Mouse (Mus musculus): Measurements from ENCODE around the gene Ap2a1. TPM values are rescaled to one million over a fixed set of nuclear protein-coding genes. Genes with fewer than 3 reads are reported as not detected.
A peak's percentile ranks its signal among the peaks of the same experiment; 100 is the strongest.

Ap2a1 gene
- 85.1 and 86.5 TPM in 2 replicates for polyA plus RNA-seq (2016; fragmentation: Nextera tagmentation; extraction: Ambion mirVana)

DNA sequence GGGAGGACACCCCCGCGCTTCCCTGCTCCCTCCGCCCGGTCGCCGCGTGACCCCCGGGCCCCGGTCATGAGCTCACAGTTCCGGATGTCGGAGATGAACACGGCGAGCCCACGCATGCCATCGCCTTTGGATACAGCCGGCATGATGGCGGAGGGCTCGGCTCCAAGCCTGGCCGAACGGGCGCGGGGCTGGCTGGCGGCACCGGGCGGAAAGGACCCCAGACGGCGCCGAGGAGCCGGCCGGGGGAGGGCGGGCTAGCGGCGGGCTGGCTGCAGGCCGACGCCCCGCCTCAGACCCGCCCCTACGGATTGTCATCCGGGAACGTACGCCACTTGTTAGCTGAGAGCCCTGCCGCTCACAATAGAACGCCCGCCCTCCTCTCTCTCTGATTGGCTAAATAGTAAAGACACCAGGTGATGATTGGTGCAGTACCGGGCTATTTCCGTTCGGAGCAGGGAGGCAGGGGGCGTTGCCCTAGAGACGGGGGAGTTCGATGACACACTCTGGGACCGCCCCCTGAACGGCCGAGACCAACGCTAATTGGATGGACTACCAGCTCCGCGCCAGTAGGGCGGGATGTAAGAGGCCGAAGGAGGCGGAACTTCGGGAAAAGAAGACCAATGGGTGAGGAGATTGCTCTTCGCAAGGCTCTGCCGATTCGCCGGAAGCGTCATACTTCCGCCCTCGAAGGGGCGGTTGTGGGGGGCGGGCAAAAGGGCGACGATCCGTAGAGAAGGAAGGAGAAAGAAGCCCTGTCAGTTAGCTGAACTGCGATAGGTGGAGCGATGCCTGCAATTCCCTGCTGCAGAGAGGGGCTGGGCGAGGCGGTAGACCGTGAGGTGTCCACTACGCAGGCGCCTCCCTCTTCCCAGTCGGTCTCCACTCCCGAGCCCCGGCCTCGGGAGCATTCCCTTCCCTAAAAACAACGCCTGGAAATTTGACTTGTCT, at the start of gene Ap2a1:
TSS of gene Ap2a1 (minus strand) at position 293 of the 948 bp plus-strand sequence.
- peak within 1 kb of the TSS; percentile 84 for H3K4me2 ChIP-seq
- H3K36me3 ChIP-seq = peaks cover 28% of the 10 kb centered on the region
- no peaks in the 10 kb centered on the region for H3K27me3 ChIP-seq (replicated peaks)
- H3K9me3 ChIP-seq (replicated peaks) = no peaks in the 10 kb centered on the region
- H3K9ac ChIP-seq = peak within 1 kb of the TSS; percentile 97
- peak within 1 kb of the TSS; percentile 98 for H3K27ac ChIP-seq
- H3K4me3 ChIP-seq = peak within 1 kb of the TSS; percentile 100
- WGBS (ENCODE audit: insufficient replicate concordance) = under 1% methylated on average over 84 of the region's 84 CpGs
- ATAC-seq = peak; percentile 96
- H3K4me1 ChIP-seq = peaks cover 48% of the 10 kb centered on the region

DNA sequence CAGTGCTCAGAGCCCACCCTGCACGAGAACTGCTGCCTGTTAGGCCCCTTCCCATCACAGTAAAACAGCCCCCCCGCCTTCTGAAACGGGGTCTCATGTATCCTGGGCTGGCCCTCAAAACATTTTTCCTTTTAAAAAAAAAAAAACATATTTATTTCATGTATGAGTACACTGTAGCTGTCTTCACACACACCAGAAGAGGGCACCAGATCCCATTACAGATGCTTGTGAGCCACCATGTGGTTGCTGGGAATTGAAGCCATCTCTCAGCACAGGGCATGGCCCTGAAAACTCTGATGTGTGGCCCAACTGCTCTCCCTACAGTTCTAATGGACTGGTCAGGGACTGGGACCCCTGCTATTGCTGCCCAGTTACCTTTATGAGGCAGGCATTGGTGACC, 49.0 kb upstream of the Ap2a1 start:
- Histone ChIP-seq H3K27me3 (replicated peaks) (no peaks in the 10 kb centered on the region), H3K9ac (no peak overlapping the region), H3K27ac (no peak overlapping the region), H3K4me2 (no peak overlapping the region), H3K9me3 (replicated peaks) (no peaks in the 10 kb centered on the region), H3K36me3 (peaks cover 82% of the 10 kb centered on the region), H3K4me1 (peaks cover 31% of the 10 kb centered on the region), H3K4me3 (no peak overlapping the region)
- WGBS (ENCODE audit: insufficient replicate concordance) = 87% methylated on average over 3 of the region's 3 CpGs
- ATAC-seq = no peak

DNA sequence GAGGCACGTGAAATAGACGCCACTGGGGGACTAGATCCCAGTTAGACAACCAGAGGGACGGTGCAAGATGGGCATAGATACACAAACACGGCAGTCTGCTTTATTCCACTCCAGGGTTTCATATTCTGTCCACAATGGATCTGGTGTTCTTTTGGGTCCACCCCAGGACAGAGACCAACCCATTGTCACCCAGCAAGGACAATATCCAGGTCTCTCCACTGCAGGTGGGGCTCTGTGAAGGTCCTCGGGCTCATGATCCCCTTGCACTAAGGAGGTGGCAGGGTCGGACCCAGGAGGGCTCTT, 45.8 kb upstream of the Ap2a1 start:
- H3K27me3 ChIP-seq (replicated peaks) = 0 out of 2 replicates have a peak, but pooled peaks cover 10% of the 10 kb centered on the region
- H3K4me2 ChIP-seq = peak overlapping the region; percentile 68
- H3K27ac ChIP-seq = peak overlapping the region; percentile 59
- ATAC-seq = no peak
- peaks cover 46% of the 10 kb centered on the region for H3K4me1 ChIP-seq
- peaks cover 50% of the 10 kb centered on the region for H3K36me3 ChIP-seq
- no peak overlapping the region for H3K9ac ChIP-seq
- 28% methylated on average over 6 of the region's 6 CpGs for WGBS (ENCODE audit: insufficient replicate concordance)
- H3K4me3 ChIP-seq = peak overlapping the region; percentile 40; the same call in 1 of the 2 replicates
- H3K9me3 ChIP-seq (replicated peaks) = no peaks in the 10 kb centered on the region

DNA sequence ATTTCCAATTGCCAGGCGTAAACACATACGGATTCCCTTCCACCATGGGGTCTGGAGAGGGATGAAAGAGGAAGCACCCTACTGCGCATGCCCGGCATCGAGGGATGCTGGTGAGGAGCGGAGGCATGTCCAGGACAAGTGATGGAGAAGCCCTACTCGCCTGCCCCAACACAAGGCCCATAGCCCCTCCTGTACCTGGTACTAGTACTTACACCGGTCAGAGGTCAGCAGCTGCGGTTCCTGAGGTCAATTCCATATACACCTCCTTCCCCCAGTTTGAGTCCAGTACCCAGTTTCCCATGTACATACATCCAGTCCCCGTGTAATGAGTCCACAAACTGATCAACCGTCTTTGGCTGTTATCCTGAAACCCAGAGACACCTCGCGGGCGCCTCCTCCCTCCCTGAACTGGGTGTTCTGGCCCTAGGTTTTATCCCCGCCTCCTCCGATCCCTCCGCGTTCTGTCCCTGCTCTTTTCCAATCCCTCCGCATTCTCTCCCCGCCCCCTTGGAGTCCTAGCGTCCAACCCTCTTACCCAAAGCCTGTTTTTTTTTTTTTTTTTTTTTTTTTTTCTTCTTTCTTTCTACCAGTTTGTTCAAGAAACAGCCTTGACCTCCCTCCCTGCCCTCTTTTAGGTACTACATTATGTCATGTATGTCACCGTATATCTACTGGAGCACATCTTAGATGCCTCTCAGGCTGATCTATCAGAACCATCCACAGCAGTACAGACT, 45.3 kb upstream of the Ap2a1 start, which contains the start of gene Cpt1c:
TSS of gene Cpt1c (minus strand) at position 469 of the 734 bp plus-strand sequence.
- WGBS (ENCODE audit: insufficient replicate concordance) = 7% methylated on average over 22 of the region's 22 CpGs
- H3K27ac ChIP-seq = peak within 1 kb of the TSS; percentile 59
- 0 out of 2 replicates have a peak, but pooled peaks cover 10% of the 10 kb centered on the region for H3K27me3 ChIP-seq (replicated peaks)
- H3K9me3 ChIP-seq (replicated peaks) = no peaks in the 10 kb centered on the region
- ATAC-seq = peak; percentile 40; the same call in 1 of the 2 replicates
- peak within 1 kb of the TSS; percentile 40 for H3K4me3 ChIP-seq
- H3K4me2 ChIP-seq = peak within 1 kb of the TSS; percentile 68
- peak within 1 kb of the TSS; percentile 47 for H3K9ac ChIP-seq
- H3K4me1 ChIP-seq = peaks cover 51% of the 10 kb centered on the region
- H3K36me3 ChIP-seq = peaks cover 44% of the 10 kb centered on the region

DNA sequence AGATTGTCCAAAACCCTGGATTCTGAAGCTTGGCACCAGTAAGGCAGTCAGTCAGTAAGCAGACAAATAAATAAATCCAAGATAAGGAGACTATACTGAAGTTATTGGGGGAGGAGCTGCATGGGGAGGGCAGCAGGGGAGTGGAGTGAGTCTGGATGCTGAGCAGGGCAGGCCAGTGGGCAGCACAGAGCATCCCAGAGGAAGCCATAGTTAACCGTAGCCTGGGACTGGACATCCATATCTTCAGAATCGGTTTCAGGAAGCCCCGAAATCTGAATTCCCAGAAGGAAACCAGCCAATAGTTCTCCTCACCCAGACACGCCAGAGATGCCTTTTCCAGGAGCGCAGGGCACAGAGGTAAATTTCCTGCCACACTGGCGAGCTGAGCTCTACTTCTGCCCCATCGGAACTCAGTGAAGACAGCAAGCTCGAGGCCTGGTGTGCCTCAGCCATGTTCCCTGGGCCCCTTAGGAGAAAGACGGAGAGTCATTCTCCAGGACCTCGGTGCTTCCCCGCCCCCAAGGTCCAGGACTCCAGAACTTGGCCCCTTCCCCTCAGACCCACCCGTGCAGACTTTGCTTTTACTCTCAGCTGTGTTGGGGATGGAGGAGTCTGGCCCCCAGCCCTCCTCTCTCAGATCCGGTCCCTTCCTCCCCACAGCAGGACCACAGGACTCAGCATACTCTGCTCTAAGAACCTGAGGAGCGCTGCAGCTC, 44.3 kb upstream of the Ap2a1 start:
- 49% methylated on average over 14 of the region's 14 CpGs for WGBS (ENCODE audit: insufficient replicate concordance)
- H3K27me3 ChIP-seq (replicated peaks) = 0 out of 2 replicates have a peak, but pooled peaks cover 10% of the 10 kb centered on the region
- peaks cover 51% of the 10 kb centered on the region for H3K4me1 ChIP-seq
- peak overlapping the region; percentile 58; the same call in 1 of the 2 replicates for H3K27ac ChIP-seq
- peak overlapping the region; percentile 68 for H3K4me2 ChIP-seq
- no peak for ATAC-seq
- H3K9ac ChIP-seq = peak overlapping the region; percentile 38; the same call in 1 of the 2 replicates
- peaks cover 35% of the 10 kb centered on the region for H3K36me3 ChIP-seq
- peak overlapping the region; percentile 40 for H3K4me3 ChIP-seq
- no peaks in the 10 kb centered on the region for H3K9me3 ChIP-seq (replicated peaks)

DNA sequence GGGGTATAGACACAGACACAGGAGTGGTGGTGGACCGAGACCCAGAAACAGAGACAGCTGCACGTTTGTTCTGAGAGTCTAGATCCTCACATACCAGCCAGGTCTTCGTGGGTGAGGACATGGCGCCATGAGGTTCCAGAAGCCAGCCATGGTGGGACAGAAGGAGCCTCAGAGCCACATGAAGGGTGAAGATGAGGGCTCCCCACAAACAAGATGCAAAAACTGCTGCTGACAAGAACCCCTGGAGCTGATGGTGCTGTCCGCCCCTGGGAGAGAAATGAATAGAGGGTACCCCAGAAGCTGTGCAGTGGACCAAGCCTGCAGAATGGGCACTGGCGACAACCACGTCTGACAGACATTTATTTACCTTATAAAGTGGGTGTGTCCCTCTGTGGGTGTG, 41.8 kb upstream of the Ap2a1 start:
- Histone ChIP-seq H3K9me3 (replicated peaks) (no peaks in the 10 kb centered on the region), H3K27ac (no peak overlapping the region), H3K9ac (no peak overlapping the region), H3K27me3 (replicated peaks) (0 out of 2 replicates have a peak, but pooled peaks cover 10% of the 10 kb centered on the region), H3K36me3 (peaks cover 10% of the 10 kb centered on the region), H3K4me1 (peaks cover 66% of the 10 kb centered on the region), H3K4me2 (peak overlapping the region; percentile 82), H3K4me3 (peak overlapping the region; percentile 55; the same call in 1 of the 2 replicates)
- 53% methylated on average over 7 of the region's 7 CpGs for WGBS (ENCODE audit: insufficient replicate concordance)
- ATAC-seq = no peak

DNA sequence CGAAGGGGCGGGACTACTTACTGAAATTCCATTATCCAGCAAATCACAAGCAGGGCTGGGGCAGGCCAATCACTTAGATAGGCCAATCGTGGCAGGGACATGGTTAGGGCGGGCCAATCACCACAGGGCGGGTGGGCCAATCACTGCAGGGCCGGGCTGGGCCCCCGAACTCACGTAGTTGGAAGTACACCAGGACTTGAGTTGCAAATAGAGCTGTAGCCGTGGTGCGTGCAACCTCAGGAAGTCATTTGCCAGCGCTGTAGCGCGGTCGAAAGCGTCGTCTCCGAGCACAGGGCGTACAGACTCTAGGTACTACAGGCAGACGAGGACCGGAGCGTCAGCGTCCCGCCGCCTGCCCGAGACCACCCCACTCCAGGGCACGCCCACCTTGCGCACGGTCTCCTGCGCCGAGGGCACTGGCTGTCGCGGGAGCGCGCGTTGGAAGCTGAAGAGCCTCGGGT, 41.0 kb upstream of the Ap2a1 start:
- H3K9me3 ChIP-seq (replicated peaks) = no peaks in the 10 kb centered on the region
- peak overlapping the region; percentile 82 for H3K4me2 ChIP-seq
- under 1% methylated on average over 36 of the region's 36 CpGs for WGBS (ENCODE audit: insufficient replicate concordance)
- 0 out of 2 replicates have a peak, but pooled peaks cover 10% of the 10 kb centered on the region for H3K27me3 ChIP-seq (replicated peaks)
- H3K4me3 ChIP-seq = peak overlapping the region; percentile 55
- peak overlapping the region; percentile 63; the same call in 1 of the 2 replicates for H3K27ac ChIP-seq
- peaks cover 2% of the 10 kb centered on the region; the same call in 1 of the 2 replicates for H3K36me3 ChIP-seq
- ATAC-seq = peak; percentile 87
- peak overlapping the region; percentile 47 for H3K9ac ChIP-seq
- peaks cover 57% of the 10 kb centered on the region for H3K4me1 ChIP-seq

DNA sequence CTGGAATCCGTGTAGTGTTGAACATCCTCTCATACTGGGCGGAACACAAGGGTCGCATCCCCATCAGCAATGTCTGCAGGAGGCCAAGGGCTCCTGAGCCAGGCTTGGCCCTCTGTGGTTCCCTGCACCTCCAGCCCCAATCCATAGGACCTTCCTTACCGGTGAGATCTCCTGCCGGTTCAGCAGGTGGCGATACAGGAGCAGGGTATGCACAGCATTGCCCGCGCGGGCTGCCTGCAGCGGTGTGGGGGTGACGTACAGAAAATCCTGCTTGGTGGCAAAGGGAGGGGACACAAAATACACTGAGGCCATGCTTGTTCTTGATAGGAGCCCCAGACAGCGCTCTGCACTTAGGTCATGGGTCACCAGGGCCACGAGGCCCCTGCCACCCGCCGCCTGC, 37.3 kb upstream of the Ap2a1 start:
- H3K27me3 ChIP-seq (replicated peaks) = 0 out of 2 replicates have a peak, but pooled peaks cover 10% of the 10 kb centered on the region
- 51% methylated on average over 15 of the region's 15 CpGs for WGBS (ENCODE audit: insufficient replicate concordance)
- H3K4me1 ChIP-seq = peaks cover 47% of the 10 kb centered on the region
- no peak overlapping the region for H3K4me2 ChIP-seq
- no peak overlapping the region for H3K9ac ChIP-seq
- H3K27ac ChIP-seq = no peak overlapping the region
- H3K9me3 ChIP-seq (replicated peaks) = no peaks in the 10 kb centered on the region
- no peaks in the 10 kb centered on the region for H3K36me3 ChIP-seq
- no peak for ATAC-seq
- no peak overlapping the region for H3K4me3 ChIP-seq

DNA sequence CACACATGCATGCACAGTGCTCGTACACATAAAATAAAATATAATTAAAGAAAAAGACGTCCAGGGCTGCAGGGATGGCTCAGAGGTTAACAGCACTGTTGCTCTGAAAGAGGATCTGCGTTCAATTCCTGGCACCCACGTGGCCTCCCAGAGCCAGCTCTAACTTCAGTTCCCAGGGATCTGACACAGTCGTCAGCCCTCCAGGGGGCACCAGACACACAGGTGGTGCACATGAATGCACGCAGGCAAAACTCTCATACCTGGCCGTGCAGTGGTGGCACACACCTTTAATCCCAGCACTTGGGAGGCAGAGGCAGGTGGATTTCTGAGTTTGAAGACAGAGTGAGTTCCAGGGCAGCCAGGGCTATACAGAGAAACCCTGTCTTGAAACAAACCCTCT, 36.7 kb upstream of the Ap2a1 start:
- H3K27ac ChIP-seq = no peak overlapping the region
- no peak overlapping the region for H3K9ac ChIP-seq
- H3K9me3 ChIP-seq (replicated peaks) = no peaks in the 10 kb centered on the region
- ATAC-seq = no peak
- H3K36me3 ChIP-seq = no peaks in the 10 kb centered on the region
- no peak overlapping the region for H3K4me3 ChIP-seq
- peaks cover 40% of the 10 kb centered on the region for H3K4me1 ChIP-seq
- no peak overlapping the region for H3K4me2 ChIP-seq
- H3K27me3 ChIP-seq (replicated peaks) = peaks cover 4% of the 10 kb centered on the region; the same call in 1 of the 2 replicates
- WGBS (ENCODE audit: insufficient replicate concordance) = 59% methylated on average over 7 of the region's 7 CpGs

DNA sequence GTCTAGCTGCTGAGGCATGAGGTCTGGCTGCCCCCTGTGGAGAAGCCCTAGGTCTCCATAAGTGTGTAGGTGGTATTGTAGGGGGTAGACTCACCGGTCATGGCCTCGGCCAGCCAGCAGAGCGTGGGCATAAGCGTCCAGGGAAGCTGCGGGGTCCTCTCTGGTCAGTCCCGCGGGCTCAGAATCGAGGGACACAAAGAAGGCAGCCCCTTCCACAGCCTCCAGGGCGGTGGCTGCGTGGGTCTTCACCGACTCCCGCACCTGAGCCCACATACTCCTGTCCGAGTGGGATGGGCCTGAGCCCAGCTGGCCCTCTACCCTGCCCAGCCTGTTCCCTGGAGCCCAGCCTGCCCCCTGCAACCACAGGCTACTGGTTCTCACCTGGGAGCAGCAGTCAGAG, 35.7 kb upstream of the Ap2a1 start:
- no peak overlapping the region for H3K4me3 ChIP-seq
- peaks cover 31% of the 10 kb centered on the region for H3K4me1 ChIP-seq
- ATAC-seq = no peak
- H3K9ac ChIP-seq = no peak overlapping the region
- no peak overlapping the region for H3K4me2 ChIP-seq
- H3K9me3 ChIP-seq (replicated peaks) = no peaks in the 10 kb centered on the region
- WGBS (ENCODE audit: insufficient replicate concordance) = 87% methylated on average over 13 of the region's 13 CpGs
- H3K36me3 ChIP-seq = no peaks in the 10 kb centered on the region
- H3K27me3 ChIP-seq (replicated peaks) = peaks cover 7% of the 10 kb centered on the region; the same call in 1 of the 2 replicates
- H3K27ac ChIP-seq = no peak overlapping the region

DNA sequence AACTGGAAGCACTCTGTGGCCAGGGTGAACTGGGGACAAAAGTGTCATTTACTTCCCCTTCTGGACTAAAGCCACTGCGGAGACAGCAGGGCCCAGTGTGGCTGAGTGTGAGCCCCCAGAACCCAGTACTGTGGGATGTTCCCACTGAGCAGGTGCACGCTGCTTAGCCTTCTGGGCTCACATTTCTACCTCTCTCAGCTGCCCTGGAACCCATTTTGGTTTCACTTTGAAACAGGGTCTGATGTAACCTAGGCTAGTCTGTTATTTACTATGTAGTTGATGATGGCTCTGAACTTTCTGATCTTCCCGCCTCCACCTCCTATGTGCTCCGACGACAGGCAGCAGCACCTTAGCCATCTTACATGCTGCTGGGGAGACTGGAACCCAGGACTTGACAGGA, 33.5 kb upstream of the Ap2a1 start:
- peaks cover 30% of the 10 kb centered on the region for H3K4me1 ChIP-seq
- 65% methylated on average over 5 of the region's 5 CpGs for WGBS (ENCODE audit: insufficient replicate concordance)
- no peak for ATAC-seq
- no peak overlapping the region for H3K27ac ChIP-seq
- H3K27me3 ChIP-seq (replicated peaks) = peaks cover 7% of the 10 kb centered on the region; the same call in 1 of the 2 replicates
- no peak overlapping the region for H3K9ac ChIP-seq
- H3K4me3 ChIP-seq = no peak overlapping the region
- no peaks in the 10 kb centered on the region for H3K9me3 ChIP-seq (replicated peaks)
- no peak overlapping the region for H3K4me2 ChIP-seq
- H3K36me3 ChIP-seq = no peaks in the 10 kb centered on the region

Measured in liver, embryonic 12.5 days (tissue).